Mouse (Mus musculus) CH12.LX (cell line): ENCODE measurements around the gene Mknk2. TPM values are rescaled to one million over a fixed set of nuclear protein-coding genes. Genes with fewer than 3 reads are reported as not detected.

Experiments
- DNase-seq: peaks from one replicate; pipeline ENCODE4 v3.0.0-alpha.2; 2013; ENCODE audit errors: extremely low read depth
- H3K27ac ChIP-seq: 2 replicates; pipeline ENCODE4 v1.5.1; 2012; ENCODE audit warnings: low read depth, mild to moderate bottlenecking, control low read depth, moderate library complexity; ENCODE audit not compliant: insufficient read depth
- H3K27me3 ChIP-seq: replicated peaks from 2 replicates; pipeline ENCODE3; 2012; ENCODE audit warnings: inconsistent platforms
- H3K36me3 ChIP-seq, 2 experiments: replicated peaks in 1 of 2; 2 replicates each; pipeline versions ENCODE3 to v1.6.1; 2012; ENCODE audit warnings: inconsistent platforms in 1 of 2, low read length in 1 of 2, mild to moderate bottlenecking in 1 of 2, mixed read lengths in 1 of 2, moderate library complexity in 1 of 2; ENCODE audit not compliant: control insufficient read depth in 1 of 2, insufficient read depth in 1 of 2
- H3K4me1 ChIP-seq, 2 experiments: 2 replicates each; pipeline ENCODE4 v1.6.1; 2012; ENCODE audit warnings: inconsistent platforms in 1 of 2, moderate library complexity in 1 of 2; ENCODE audit not compliant: insufficient read depth in 2 of 2, control insufficient read depth in 1 of 2
- H3K4me2 ChIP-seq: 2 replicates; pipeline ENCODE4 v1.6.1; 2012; ENCODE audit warnings: low read depth, mild to moderate bottlenecking, control low read depth; ENCODE audit not compliant: poor library complexity, insufficient read depth, severe bottlenecking
- H3K4me3 ChIP-seq, 3 experiments: fragments of 150-350 bp in 1 of 3; sonication (generic) in 1 of 3; replicated peaks in 1 of 3; 2 replicates each; pipeline versions ENCODE3 to v1.5.1; 2011 to 2012; ENCODE audit warnings: low read depth in 2 of 3, low read length in 2 of 3, mild to moderate bottlenecking in 2 of 3, moderate library complexity in 2 of 3, control low read depth in 1 of 3, improper control_type of control experiment in 1 of 3, inconsistent platforms in 1 of 3, mixed read lengths in 1 of 3; ENCODE audit not compliant: poor library complexity in 1 of 3
- H3K79me2 ChIP-seq: replicated peaks from 2 replicates; pipeline ENCODE4 v1.6.1; 2012; ENCODE audit warnings: mild to moderate bottlenecking, moderate library complexity; ENCODE audit not compliant: control insufficient read depth, poor library complexity, insufficient read depth, severe bottlenecking; ENCODE audit errors: extremely low read depth
- H3K9ac ChIP-seq: 2 replicates; pipeline ENCODE4 v1.6.1; 2012; ENCODE audit warnings: low read depth, mild to moderate bottlenecking, control low read depth, moderate library complexity; ENCODE audit not compliant: insufficient read depth
- H3K9me3 ChIP-seq: replicated peaks from 2 replicates; pipeline ENCODE3; 2012; ENCODE audit warnings: low read length, inconsistent platforms, mixed read lengths
- E2F4 ChIP-seq: IDR thresholded peaks from 2 replicates; pipeline ENCODE4 v1.6.1; 2011; ENCODE audit warnings: low read depth, low read length, improper control_type of control experiment; ENCODE audit not compliant: insufficient replicate concordance
- ETS1 ChIP-seq: conservative IDR thresholded peaks from 2 replicates; pipeline ENCODE4 v1.6.1; 2012; ENCODE audit warnings: low read depth, mild to moderate bottlenecking, inconsistent platforms, low read length, improper control_type of control experiment, moderate library complexity
- HCFC1 ChIP-seq: IDR thresholded peaks from 2 replicates; pipeline ENCODE4 v1.6.1; 2012; ENCODE audit warnings: low read depth, mild to moderate bottlenecking, inconsistent platforms, low read length, improper control_type of control experiment
- IRF4 ChIP-seq: IDR thresholded peaks from 2 replicates; pipeline ENCODE4 v1.6.1; 2014; ENCODE audit warnings: low read depth, mild to moderate bottlenecking, inconsistent platforms, low read length, improper control_type of control experiment
- MAZ ChIP-seq: IDR thresholded peaks from 2 replicates; pipeline ENCODE4 v1.6.1; 2012; ENCODE audit warnings: low read depth, mild to moderate bottlenecking, inconsistent platforms, low read length, improper control_type of control experiment, moderate library complexity
- MEF2A ChIP-seq: IDR thresholded peaks from 2 replicates; pipeline ENCODE4 v1.6.1; 2014; ENCODE audit warnings: low read depth, mild to moderate bottlenecking, inconsistent platforms, low read length, improper control_type of control experiment, borderline replicate concordance
- MYC ChIP-seq: IDR thresholded peaks from 2 replicates; pipeline ENCODE4 v1.6.1; 2011; ENCODE audit warnings: low read depth, mild to moderate bottlenecking, improper control_type of control experiment, low read length
- NRF1 ChIP-seq: IDR thresholded peaks from 2 replicates; pipeline ENCODE4 v1.6.1; 2014; ENCODE audit warnings: low read depth, mild to moderate bottlenecking, inconsistent platforms, low read length, improper control_type of control experiment, moderate library complexity
- PAX5 ChIP-seq: IDR thresholded peaks from 2 replicates; pipeline ENCODE4 v1.6.1; 2012; ENCODE audit warnings: low read length, inconsistent platforms, mixed read lengths
- POLR2AphosphoS2 ChIP-seq: IDR thresholded peaks from 2 replicates; pipeline ENCODE4 v1.6.1; 2011; ENCODE audit warnings: low read depth, low read length, improper control_type of control experiment
- SIN3A ChIP-seq: IDR thresholded peaks from 2 replicates; pipeline ENCODE4 v1.6.1; 2012; ENCODE audit warnings: low read length, improper control_type of control experiment, inconsistent platforms
- dilution Hi-C: fragments of 300-500 bp; cut with MboI; formaldehyde crosslinking; loops from 2 replicates; pipeline ENCODE4 v1.14.3; 2020; ENCODE audit warnings: low sequenced_read_pairs; ENCODE audit not compliant: extremely low pct_unique_long_range_greater_than_20kb, extremely low pct_ligation_motif_present
- in situ Hi-C: fragments of 300-500 bp; cut with MboI; formaldehyde crosslinking; loops from 3 replicates; pipeline ENCODE4 v1.14.3; 2019; ENCODE audit warnings: low sequenced_read_pairs, low pct_ligation_motif_present, low pct_unique_long_range_greater_than_20kb, mixed read lengths
- polyA plus RNA-seq: library from polyadenylated mRNA; unstranded; fragments of >175 nt; gene quantifications from 2 replicates; pipeline ENCODE4 v1.2.1, GENCODE M21; 2012; ENCODE audit warnings: low read depth; ENCODE audit not compliant: insufficient read length
- total RNA-seq, 2 experiments: library from RNA; depleted of rRNA; stranded (reverse); fragments of 300-350 nt in 1 of 2; fragments of >200 nt in 1 of 2; gene quantifications; 2 replicates each; pipeline ENCODE4 v1.2.3; 2012 to 2014

Gene Mknk2
- total and polyA plus RNA-seq, 3 experiments, result 91.5 to 199 (median 138) TPM

DNA sequence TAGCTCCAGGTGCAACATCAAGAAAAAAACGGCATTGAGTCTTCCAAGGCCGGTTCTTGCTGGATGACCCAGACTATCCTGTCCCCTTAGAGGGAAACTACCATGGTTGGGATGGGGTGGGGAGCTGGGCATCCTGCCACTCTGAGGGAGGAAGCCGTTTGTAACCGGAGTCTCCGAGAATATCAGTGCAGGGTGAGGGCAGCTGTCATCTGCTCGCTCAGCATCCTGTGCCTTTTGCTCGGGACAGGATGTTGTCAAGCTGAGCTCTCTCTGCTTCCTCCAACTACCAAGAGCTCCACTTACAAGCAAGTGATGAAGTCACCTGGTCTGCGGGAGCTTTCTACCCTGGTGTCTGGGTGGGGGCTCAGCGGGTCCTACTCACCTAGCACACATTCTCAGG lies 59.7 kb downstream of the Mknk2 start:
- no peak overlapping the region for H3K9ac ChIP-seq
- H3K79me2 ChIP-seq, result peaks cover 5% of the 10 kb centered on the region; the same call in 1 of the 2 replicates
- peaks cover 4 to 25% of the 10 kb centered on the region in 2 experiments; a peak in 3 of 4 replicates for H3K4me1 ChIP-seq
- no peak overlapping the region for H3K4me2 ChIP-seq
- in situ Hi-C loops (no loop called here), dilution Hi-C loops (no loop called here)
- no peak overlapping the region for H3K4me3 ChIP-seq
- no peak overlapping the region for H3K27ac ChIP-seq
- no peak for DNase-seq
- peaks cover 33 to 38% of the 10 kb centered on the region in 2 experiments for H3K36me3 ChIP-seq
- no peaks in the 10 kb centered on the region for H3K27me3 ChIP-seq
- no peaks in the 10 kb centered on the region for H3K9me3 ChIP-seq
- TF ChIP-seq POLR2AphosphoS2 (no peak), SIN3A (no peak), ETS1 (no peak), PAX5 (no peak), NRF1 (no peak), MYC (no peak), HCFC1 (no peak), MEF2A (no peak), IRF4 (no peak), E2F4 (no peak), MAZ (no peak)

Other genes with a start within 250 kb of the Mknk2 start
Only the 20 nearest of the 26 such genes appear.
- 0.08 and 0.21 TPM in 2 replicates for gene Atp8b3, start 139.0 kb downstream of the Mknk2 start, total RNA-seq (2012; rRNA removed)
- gene Atp8b3, start 139.0 kb downstream of the Mknk2 start, total RNA-seq (2014; rRNA removed), result 0.14 and 0.21 TPM in 2 replicates
- 0.11 and 0.27 TPM in 2 replicates for gene Atp8b3, start 139.0 kb downstream of the Mknk2 start, polyA plus RNA-seq
- 16.5 and 17.7 TPM in 2 replicates for gene Rexo1, start 116.6 kb downstream of the Mknk2 start, total RNA-seq (2012; rRNA removed)
- 6.3 and 7.0 TPM in 2 replicates for gene Rexo1, start 116.6 kb downstream of the Mknk2 start, total RNA-seq (2014; rRNA removed)
- 31.6 and 41.9 TPM in 2 replicates for gene Rexo1, start 116.6 kb downstream of the Mknk2 start, polyA plus RNA-seq
- 84.8 and 94.0 TPM in 2 replicates for gene Klf16, start 100.8 kb downstream of the Mknk2 start, total RNA-seq (2012; rRNA removed)
- 14.1 and 14.5 TPM in 2 replicates for gene Klf16, start 100.8 kb downstream of the Mknk2 start, total RNA-seq (2014; rRNA removed)
- gene Klf16, start 100.8 kb downstream of the Mknk2 start, polyA plus RNA-seq, result 30.9 and 38.2 TPM in 2 replicates
- gene Abhd17a, start 87.8 kb downstream of the Mknk2 start, total RNA-seq (2012; rRNA removed), result 49.1 and 52.8 TPM in 2 replicates
- gene Abhd17a, start 87.8 kb downstream of the Mknk2 start, total RNA-seq (2014; rRNA removed), result 28.0 and 37.2 TPM in 2 replicates
- 44.6 and 48.0 TPM in 2 replicates for gene Abhd17a, start 87.8 kb downstream of the Mknk2 start, polyA plus RNA-seq
- 33.2 and 33.9 TPM in 2 replicates for gene Scamp4, start 75.2 kb downstream of the Mknk2 start, total RNA-seq (2012; rRNA removed)
- gene Scamp4, start 75.2 kb downstream of the Mknk2 start, total RNA-seq (2014; rRNA removed), result 17.8 and 18.5 TPM in 2 replicates
- gene Scamp4, start 75.2 kb downstream of the Mknk2 start, polyA plus RNA-seq, result 81.2 and 89.9 TPM in 2 replicates
- 5.0 and 8.0 TPM in 2 replicates for gene Adat3, start 75.2 kb downstream of the Mknk2 start, total RNA-seq (2012; rRNA removed)
- 5.8 and 6.6 TPM in 2 replicates for gene Adat3, start 75.2 kb downstream of the Mknk2 start, total RNA-seq (2014; rRNA removed)
- 6.3 and 6.7 TPM in 2 replicates for gene Adat3, start 75.2 kb downstream of the Mknk2 start, polyA plus RNA-seq
- 1.8 and 2.2 TPM in 2 replicates for gene Gm49322, start 72.1 kb downstream of the Mknk2 start, total RNA-seq (2012; rRNA removed)
- 0.20 and 0.28 TPM in 2 replicates for gene Gm49322, start 72.1 kb downstream of the Mknk2 start, total RNA-seq (2014; rRNA removed)
- 0.97 and 1.1 TPM in 2 replicates for gene Gm49322, start 72.1 kb downstream of the Mknk2 start, polyA plus RNA-seq
- 44.1 and 50.3 TPM in 2 replicates for gene Csnk1g2, start 55.3 kb downstream of the Mknk2 start, total RNA-seq (2012; rRNA removed)
- gene Csnk1g2, start 55.3 kb downstream of the Mknk2 start, total RNA-seq (2014; rRNA removed), result 44.3 and 50.1 TPM in 2 replicates
- gene Csnk1g2, start 55.3 kb downstream of the Mknk2 start, polyA plus RNA-seq, result 55.9 and 59.0 TPM in 2 replicates
- 19.3 and 26.2 TPM in 2 replicates for gene Btbd2, start 21.0 kb downstream of the Mknk2 start, total RNA-seq (2012; rRNA removed)
- 10.0 and 11.1 TPM in 2 replicates for gene Btbd2, start 21.0 kb downstream of the Mknk2 start, total RNA-seq (2014; rRNA removed)
- gene Btbd2, start 21.0 kb downstream of the Mknk2 start, polyA plus RNA-seq, result 18.8 and 19.4 TPM in 2 replicates
- 56.9 and 71.7 TPM in 2 replicates for gene Mob3a, start 23.9 kb upstream of the Mknk2 start, total RNA-seq (2012; rRNA removed)
- 65.2 and 71.4 TPM in 2 replicates for gene Mob3a, start 23.9 kb upstream of the Mknk2 start, total RNA-seq (2014; rRNA removed)
- gene Mob3a, start 23.9 kb upstream of the Mknk2 start, polyA plus RNA-seq, result 75.0 and 84.2 TPM in 2 replicates
- gene Izumo4, start 24.1 kb upstream of the Mknk2 start, total RNA-seq (2012; rRNA removed), result 8.1 and 9.6 TPM in 2 replicates
- 2.7 and 4.3 TPM in 2 replicates for gene Izumo4, start 24.1 kb upstream of the Mknk2 start, total RNA-seq (2014; rRNA removed)
- gene Izumo4, start 24.1 kb upstream of the Mknk2 start, polyA plus RNA-seq, result 5.9 TPM in 2 replicates
- 48.1 and 49.4 TPM in 2 replicates for gene Ap3d1, start 64.2 kb upstream of the Mknk2 start, total RNA-seq (2012; rRNA removed)
- 24.2 and 28.4 TPM in 2 replicates for gene Ap3d1, start 64.2 kb upstream of the Mknk2 start, total RNA-seq (2014; rRNA removed)
- 46.5 and 57.0 TPM in 2 replicates for gene Ap3d1, start 64.2 kb upstream of the Mknk2 start, polyA plus RNA-seq
- gene Dot1l, start 77.1 kb upstream of the Mknk2 start, total RNA-seq (2012; rRNA removed), result 13.3 and 15.5 TPM in 2 replicates
- 2.7 and 3.3 TPM in 2 replicates for gene Dot1l, start 77.1 kb upstream of the Mknk2 start, total RNA-seq (2014; rRNA removed)
- gene Dot1l, start 77.1 kb upstream of the Mknk2 start, polyA plus RNA-seq, result 30.9 and 43.8 TPM in 2 replicates
- gene Sf3a2, start 120.1 kb upstream of the Mknk2 start, total RNA-seq (2012; rRNA removed), result 29.0 and 36.5 TPM in 2 replicates
- gene Sf3a2, start 120.1 kb upstream of the Mknk2 start, total RNA-seq (2014; rRNA removed), result 7.8 and 12.4 TPM in 2 replicates
- gene Sf3a2, start 120.1 kb upstream of the Mknk2 start, polyA plus RNA-seq, result 136 and 153 TPM in 2 replicates
- gene Plekhj1, start 120.5 kb upstream of the Mknk2 start, total RNA-seq (2012; rRNA removed), result 63.8 and 81.8 TPM in 2 replicates
- 51.5 and 63.4 TPM in 2 replicates for gene Plekhj1, start 120.5 kb upstream of the Mknk2 start, total RNA-seq (2014; rRNA removed)
- 119 and 123 TPM in 2 replicates for gene Plekhj1, start 120.5 kb upstream of the Mknk2 start, polyA plus RNA-seq
- gene Amh, start 127.1 kb upstream of the Mknk2 start, total RNA-seq (2012; rRNA removed), result 0.59 and 0.71 TPM in 2 replicates
- gene Amh, start 127.1 kb upstream of the Mknk2 start, total RNA-seq (2014; rRNA removed), result 0.43 TPM in 1 of 2 replicates, not detected in the other
- 0.78 and 1.1 TPM in 2 replicates for gene Amh, start 127.1 kb upstream of the Mknk2 start, polyA plus RNA-seq
- 0.34 and 0.72 TPM in 2 replicates for gene Jsrp1, start 135.4 kb upstream of the Mknk2 start, total RNA-seq (2012; rRNA removed)
- 0.30 and 0.35 TPM in 2 replicates for gene Jsrp1, start 135.4 kb upstream of the Mknk2 start, total RNA-seq (2014; rRNA removed)
- gene Jsrp1, start 135.4 kb upstream of the Mknk2 start, polyA plus RNA-seq, result 0.95 and 1.1 TPM in 2 replicates
- gene Oaz1, start 148.5 kb upstream of the Mknk2 start, total RNA-seq (2012; rRNA removed), result 899 and 966 TPM in 2 replicates
- 792 and 1,081 TPM in 2 replicates for gene Oaz1, start 148.5 kb upstream of the Mknk2 start, total RNA-seq (2014; rRNA removed)
- 646 and 664 TPM in 2 replicates for gene Oaz1, start 148.5 kb upstream of the Mknk2 start, polyA plus RNA-seq
- 0.08 and 0.21 TPM in 2 replicates for gene Lingo3, start 165.9 kb upstream of the Mknk2 start, total RNA-seq (2012; rRNA removed)
- gene Lingo3, start 165.9 kb upstream of the Mknk2 start, total RNA-seq (2014; rRNA removed), result not detected in 2 replicates
- gene Lingo3, start 165.9 kb upstream of the Mknk2 start, polyA plus RNA-seq, result not detected in 2 replicates
- 374 and 409 TPM in 2 replicates for gene Lsm7, start 177.1 kb upstream of the Mknk2 start, total RNA-seq (2012; rRNA removed)
- gene Lsm7, start 177.1 kb upstream of the Mknk2 start, total RNA-seq (2014; rRNA removed), result 411 and 435 TPM in 2 replicates
- 171 and 198 TPM in 2 replicates for gene Lsm7, start 177.1 kb upstream of the Mknk2 start, polyA plus RNA-seq